Comparison of ENCODE assay signal across 16 mouse cellular contexts in genomic region chr5:136094249-136095010, GRCm38 (mm10). TPM values are rescaled to one million over a fixed set of nuclear protein-coding genes. Genes with fewer than 3 reads are reported as not detected.
DNase-seq lines count a peak whose midpoint lies in the region; ATAC-seq and TF ChIP-seq lines count a peak whose summit lies in the region.
"Had no signal": no experiment of that assay in that cellular context is flagged by ENCODE, and none has a peak within 500 bp of the region (broad histone marks: within the 10 kb centered on the region; RNA-seq: fewer than 3 reads in every experiment).

No protein-coding gene starts in this region.

- 54% methylated on average over 8 of the region's 8 CpGs for WGBS in kidney, embryonic 14.5 days
- WGBS in midbrain, postnatal 0 days: 43% methylated on average over 8 of the region's 8 CpGs
- WGBS in midbrain, embryonic 15.5 days: 53% methylated on average over 8 of the region's 8 CpGs
- WGBS in heart, embryonic 10.5 days: 58% methylated on average over 8 of the region's 8 CpGs

- 0 out of 2 replicates have a peak, but pooled peaks cover 4% of the 10 kb centered on the region for H3K36me3 ChIP-seq in kidney, embryonic 14.5 days (ENCODE audit: control insufficient read depth, insufficient read depth, low read length)
- peaks cover 15% of the 10 kb centered on the region for H3K36me3 ChIP-seq in midbrain, postnatal 0 days (ENCODE audit: insufficient read depth, low read length)
- no peaks in the 10 kb centered on the region for H3K36me3 ChIP-seq in midbrain, embryonic 15.5 days (replicated peaks)
- H3K36me3 ChIP-seq in C2C12 (ENCODE audit: control insufficient read depth, insufficient read depth): peaks cover 48% of the 10 kb centered on the region
- H3K36me3 ChIP-seq in heart, embryonic 10.5 days: no peaks in the 10 kb centered on the region
- H3K36me3 ChIP-seq: liver, embryonic 13.5 days had no signal

- H3K79me3 ChIP-seq in C2C12 (ENCODE audit: low read depth): no peaks in the 10 kb centered on the region

- no peak overlapping the region for H3K4me2 ChIP-seq in kidney, embryonic 14.5 days (replicated peaks; ENCODE audit: low read depth, low read length)
- no peak overlapping the region for H3K4me2 ChIP-seq in midbrain, postnatal 0 days (ENCODE audit: low read depth, low read length, poor library complexity, severe bottlenecking)
- H3K4me2 ChIP-seq in midbrain, embryonic 15.5 days: no peak overlapping the region
- H3K4me2 ChIP-seq: liver, embryonic 13.5 days had no signal

- H3K9me3 ChIP-seq in kidney, embryonic 14.5 days (ENCODE audit: control insufficient read depth, low read length): no peaks in the 10 kb centered on the region
- H3K9me3 ChIP-seq in midbrain, postnatal 0 days (ENCODE audit: low read length): no peaks in the 10 kb centered on the region
- H3K9me3 ChIP-seq in midbrain, embryonic 15.5 days: no peaks in the 10 kb centered on the region
- H3K9me3 ChIP-seq in heart, embryonic 10.5 days: no peaks in the 10 kb centered on the region
- H3K9me3 ChIP-seq: liver, embryonic 13.5 days had no signal

- H3K4me1 ChIP-seq in kidney, embryonic 14.5 days (ENCODE audit: control insufficient read depth, insufficient read depth, low read length): no peaks in the 10 kb centered on the region
- no peaks in the 10 kb centered on the region for H3K4me1 ChIP-seq in midbrain, postnatal 0 days (ENCODE audit: insufficient read depth, low read length)
- no peaks in the 10 kb centered on the region for H3K4me1 ChIP-seq in midbrain, embryonic 15.5 days
- H3K4me1 ChIP-seq in heart, embryonic 10.5 days: 0 out of 2 replicates have a peak, but pooled peaks cover 5% of the 10 kb centered on the region
- H3K4me1 ChIP-seq: liver, embryonic 13.5 days had no signal

- no peaks in the 10 kb centered on the region for H3K27me3 ChIP-seq in kidney, embryonic 14.5 days (ENCODE audit: control insufficient read depth, insufficient read depth, low read length)
- no peaks in the 10 kb centered on the region for H3K27me3 ChIP-seq in midbrain, postnatal 0 days (ENCODE audit: insufficient read depth, low read length)
- H3K27me3 ChIP-seq in midbrain, embryonic 15.5 days (replicated peaks): no peaks in the 10 kb centered on the region
- H3K27me3 ChIP-seq in C2C12 (ENCODE audit: control insufficient read depth, insufficient read depth, insufficient read length): no peaks in the 10 kb centered on the region
- peaks cover 40% of the 10 kb centered on the region for H3K27me3 ChIP-seq in heart, embryonic 10.5 days (ENCODE audit: insufficient read depth, poor library complexity, severe bottlenecking)
- H3K27me3 ChIP-seq: liver, embryonic 13.5 days had no signal

- no peak overlapping the region for H3K27ac ChIP-seq in kidney, embryonic 14.5 days (ENCODE audit: low read depth, low read length)
- no peak overlapping the region for H3K27ac ChIP-seq in midbrain, postnatal 0 days (ENCODE audit: low read depth, low read length)
- H3K27ac ChIP-seq in midbrain, embryonic 15.5 days: no peak overlapping the region
- H3K27ac ChIP-seq in heart, embryonic 10.5 days: no peak overlapping the region
- H3K27ac ChIP-seq: liver, embryonic 13.5 days had no signal

- H3K9ac ChIP-seq in kidney, embryonic 14.5 days (ENCODE audit: low read depth, low read length): no peak overlapping the region
- no peak overlapping the region for H3K9ac ChIP-seq in midbrain, postnatal 0 days (replicated peaks; ENCODE audit: low read length, poor library complexity, severe bottlenecking)
- H3K9ac ChIP-seq in midbrain, embryonic 15.5 days: no peak overlapping the region
- H3K9ac ChIP-seq: liver, embryonic 13.5 days had no signal

- no peak for DNase-seq in kidney, postnatal 25 days
- peak; percentile 0 for DNase-seq in midbrain, postnatal 0 days (ENCODE audit: low spot score)
- no peak for DNase-seq in heart, postnatal 14 days
- DNase-seq in heart, embryonic 10.5 days (ENCODE audit: low spot score): no peak
- DNase-seq: cerebellum, adult 8-10 months; kidney, adult 2 months; liver, embryonic 13.5 days; right cerebral cortex, postnatal 4 days; thymus, postnatal 4 days had no signal

- intact Hi-C loops in heart, postnatal 14 days (cut with DNase I): no loop called here

- no peak overlapping the region for H3ac ChIP-seq in C2C12 (ENCODE audit: control insufficient read depth, insufficient read length, low read depth)

- H3K79me2 ChIP-seq in C2C12 (ENCODE audit: control insufficient read depth, insufficient read depth): no peaks in the 10 kb centered on the region

- H3K4me3 ChIP-seq in kidney, embryonic 14.5 days (ENCODE audit: low read length): no peak overlapping the region
- no peak overlapping the region for H3K4me3 ChIP-seq in midbrain, postnatal 0 days (ENCODE audit: low read depth, low read length)
- H3K4me3 ChIP-seq in midbrain, embryonic 15.5 days: no peak overlapping the region
- H3K4me3 ChIP-seq in C2C12 (ENCODE audit: insufficient read depth, poor library complexity, severe bottlenecking): no peak overlapping the region
- H3K4me3 ChIP-seq in heart, embryonic 10.5 days: no peak overlapping the region
- H3K4me3 ChIP-seq: liver, embryonic 13.5 days had no signal

- ATAC-seq in kidney, embryonic 14.5 days (ENCODE audit: low FRiP score, low TSS enrichment): 0 out of 2 replicates have a peak, but pooled peaks have one; percentile 11
- no peak for ATAC-seq in midbrain, postnatal 0 days (ENCODE audit: low FRiP score)
- ATAC-seq in midbrain, embryonic 15.5 days (replicated peaks): no peak
- peak; percentile 73 for ATAC-seq in granulocyte monocyte progenitor cell, adult 5-6 weeks (replicated peaks; ENCODE audit: poor library complexity, severe bottlenecking)
- ATAC-seq: hindbrain, embryonic 16.5 days had no signal

- no peak for TF ChIP-seq CTCF in midbrain, postnatal 0 days (IDR thresholded peaks at IDR 0.05)
- no peak for TF ChIP-seq CTCF in C2C12 (IDR thresholded peaks at IDR 0.05; ENCODE audit: control insufficient read depth, insufficient read depth, insufficient read length)

RNA-seq across cellular contexts. Expression of gene Rasa4, which starts 10.7 kb away (rescaled TPM):
- 13.5 and 17.5 TPM in 2 replicates for polyA plus RNA-seq in kidney, embryonic 14.5 days (2014; fragmentation: Nextera tagmentation; extraction: Ambion mirVana)
- 30.6 and 31.3 TPM in 2 replicates for total RNA-seq in midbrain, postnatal 0 days (2014; rRNA removed)
- 26.8 and 29.6 TPM in 2 replicates for polyA plus RNA-seq in midbrain, postnatal 0 days (2015; fragmentation: Nextera tagmentation; extraction: Ambion mirVana)
- polyA plus RNA-seq in midbrain, embryonic 15.5 days (2015; fragmentation: Nextera tagmentation; extraction: Ambion mirVana): 22.0 and 22.8 TPM in 2 replicates
- polyA plus RNA-seq in C2C12 (2012; fragmentation: generic; extraction: Trizol): 37.6 TPM
- total RNA-seq in granulocyte monocyte progenitor cell, adult 5-6 weeks (2014; fragmentation: Nextera tagmentation): 43.2 and 82.3 TPM in 2 replicates
- 24.8 and 25.0 TPM in 2 replicates for total RNA-seq in granulocyte monocyte progenitor cell, adult 5-6 weeks (2017)
- total RNA-seq in heart, postnatal 14 days (2021): 1 to 10 TPM; 6.6 to 8.3 TPM
- polyA plus RNA-seq in heart, embryonic 10.5 days (2016; fragmentation: Nextera tagmentation; extraction: Ambion mirVana): 0.54 and 2.0 TPM in 2 replicates

RNA-seq across cellular contexts. Expression of gene Polr2j, which starts 22.0 kb away (rescaled TPM):
- 270 and 326 TPM in 2 replicates for polyA plus RNA-seq in kidney, embryonic 14.5 days (2014; fragmentation: Nextera tagmentation; extraction: Ambion mirVana)
- 129 and 142 TPM in 2 replicates for total RNA-seq in midbrain, postnatal 0 days (2014; rRNA removed)
- polyA plus RNA-seq in midbrain, postnatal 0 days (2015; fragmentation: Nextera tagmentation; extraction: Ambion mirVana): 230 and 237 TPM in 2 replicates
- polyA plus RNA-seq in midbrain, embryonic 15.5 days (2015; fragmentation: Nextera tagmentation; extraction: Ambion mirVana): 196 and 200 TPM in 2 replicates
- 206 TPM for polyA plus RNA-seq in C2C12 (2012; fragmentation: generic; extraction: Trizol)
- total RNA-seq in granulocyte monocyte progenitor cell, adult 5-6 weeks (2014; fragmentation: Nextera tagmentation): 156 and 159 TPM in 2 replicates
- 125 and 128 TPM in 2 replicates for total RNA-seq in granulocyte monocyte progenitor cell, adult 5-6 weeks (2017)
- 10 to 100 TPM; 61.5 to 63.4 TPM for total RNA-seq in heart, postnatal 14 days (2021)
- polyA plus RNA-seq in heart, embryonic 10.5 days (2016; fragmentation: Nextera tagmentation; extraction: Ambion mirVana): 180 and 217 TPM in 2 replicates

RNA-seq across cellular contexts. Expression of gene Upk3bl, which starts 40.1 kb away (rescaled TPM):
- 1.3 and 2.2 TPM in 2 replicates for polyA plus RNA-seq in kidney, embryonic 14.5 days (2014; fragmentation: Nextera tagmentation; extraction: Ambion mirVana)
- not detected in 2 replicates for total RNA-seq in midbrain, postnatal 0 days (2014; rRNA removed)
- polyA plus RNA-seq in midbrain, postnatal 0 days (2015; fragmentation: Nextera tagmentation; extraction: Ambion mirVana): not detected in 2 replicates
- polyA plus RNA-seq in midbrain, embryonic 15.5 days (2015; fragmentation: Nextera tagmentation; extraction: Ambion mirVana): not detected in 2 replicates
- polyA plus RNA-seq in C2C12 (2012; fragmentation: generic; extraction: Trizol): 0.11 TPM
- total RNA-seq in granulocyte monocyte progenitor cell, adult 5-6 weeks (2014; fragmentation: Nextera tagmentation): 5.6 TPM in 1 of 2 replicates, not detected in the other
- total RNA-seq in granulocyte monocyte progenitor cell, adult 5-6 weeks (2017): 1.7 TPM in 1 of 2 replicates, not detected in the other
- not detected for total RNA-seq in heart, postnatal 14 days (2021)
- 0.87 and 2.6 TPM in 2 replicates for polyA plus RNA-seq in heart, embryonic 10.5 days (2016; fragmentation: Nextera tagmentation; extraction: Ambion mirVana)
- total RNA-seq: left cerebral cortex, postnatal 25 days had no signal
- polyA plus RNA-seq: heart, postnatal 0 days; hindbrain, embryonic 16.5 days had no signal

RNA-seq across cellular contexts. Expression of gene Lrwd1, which starts 41.4 kb away (rescaled TPM):
- 32.2 and 40.0 TPM in 2 replicates for polyA plus RNA-seq in kidney, embryonic 14.5 days (2014; fragmentation: Nextera tagmentation; extraction: Ambion mirVana)
- total RNA-seq in midbrain, postnatal 0 days (2014; rRNA removed): 25.4 and 33.2 TPM in 2 replicates
- polyA plus RNA-seq in midbrain, postnatal 0 days (2015; fragmentation: Nextera tagmentation; extraction: Ambion mirVana): 16.3 and 16.5 TPM in 2 replicates
- 28.6 and 30.7 TPM in 2 replicates for polyA plus RNA-seq in midbrain, embryonic 15.5 days (2015; fragmentation: Nextera tagmentation; extraction: Ambion mirVana)
- 52.1 TPM for polyA plus RNA-seq in C2C12 (2012; fragmentation: generic; extraction: Trizol)
- 31.5 and 33.0 TPM in 2 replicates for total RNA-seq in granulocyte monocyte progenitor cell, adult 5-6 weeks (2014; fragmentation: Nextera tagmentation)
- 46.3 and 70.4 TPM in 2 replicates for total RNA-seq in granulocyte monocyte progenitor cell, adult 5-6 weeks (2017)
- 1 to 10 TPM; 6.5 to 7.0 TPM for total RNA-seq in heart, postnatal 14 days (2021)
- 31.5 and 42.2 TPM in 2 replicates for polyA plus RNA-seq in heart, embryonic 10.5 days (2016; fragmentation: Nextera tagmentation; extraction: Ambion mirVana)

RNA-seq across cellular contexts. Expression of gene Alkbh4, which starts 41.5 kb away (rescaled TPM):
- polyA plus RNA-seq in kidney, embryonic 14.5 days (2014; fragmentation: Nextera tagmentation; extraction: Ambion mirVana): 12.5 and 16.0 TPM in 2 replicates
- 16.7 and 21.2 TPM in 2 replicates for total RNA-seq in midbrain, postnatal 0 days (2014; rRNA removed)
- 15.0 and 17.6 TPM in 2 replicates for polyA plus RNA-seq in midbrain, postnatal 0 days (2015; fragmentation: Nextera tagmentation; extraction: Ambion mirVana)
- 22.3 and 22.8 TPM in 2 replicates for polyA plus RNA-seq in midbrain, embryonic 15.5 days (2015; fragmentation: Nextera tagmentation; extraction: Ambion mirVana)
- 7.0 TPM for polyA plus RNA-seq in C2C12 (2012; fragmentation: generic; extraction: Trizol)
- total RNA-seq in granulocyte monocyte progenitor cell, adult 5-6 weeks (2014; fragmentation: Nextera tagmentation): 13.7 and 18.2 TPM in 2 replicates
- 5.3 and 11.9 TPM in 2 replicates for total RNA-seq in granulocyte monocyte progenitor cell, adult 5-6 weeks (2017)
- 1 to 10 TPM; 4.6 to 6.0 TPM for total RNA-seq in heart, postnatal 14 days (2021)
- 18.0 and 21.7 TPM in 2 replicates for polyA plus RNA-seq in heart, embryonic 10.5 days (2016; fragmentation: Nextera tagmentation; extraction: Ambion mirVana)

Comparison
In these comparisons a context has a peak if more than half of its experiments do, and no peak if none do; other contexts are left out.
1. ATAC-seq: peak in kidney, embryonic 14.5 days (single experiment) and granulocyte monocyte progenitor cell, adult 5-6 weeks (single experiment); none in midbrain, postnatal 0 days (single experiment) and midbrain, embryonic 15.5 days (single experiment).